9 mouse cellular contexts compared by ENCODE assay signal in genomic region chr1:126830031-126830927, GRCm38 (mm10). TPM values are rescaled to one million over a fixed set of nuclear protein-coding genes. Genes with fewer than 3 reads are reported as not detected.
A peak's percentile ranks its signal among the peaks of the same experiment; 100 is the strongest.
DNase-seq lines count a peak whose midpoint lies in the region; ATAC-seq and TF ChIP-seq lines count a peak whose summit lies in the region.
"Had no signal": no experiment of that assay in that cellular context is flagged by ENCODE, and none has a peak within 500 bp of the region (broad histone marks: within the 10 kb centered on the region; RNA-seq: fewer than 3 reads in every experiment).

Gene Nckap5, minus strand, starts transcription at chr1:126830799.

- intact Hi-C loops in heart, postnatal 14 days (cut with DNase I) = loop anchor here (5.0 kb wide), 2 partner anchors 93 to 97 kb away; no protein-coding TSS in a partner anchor

- DNase-seq in forebrain, postnatal 0 days = peak; percentile 89
- DNase-seq in heart, postnatal 14 days = peak; percentile 70 to 79
- peak; percentile 65 to 83 for DNase-seq in kidney, postnatal 36 days
- DNase-seq in liver, embryonic 13.5 days = peak; percentile 0
- peak; percentile 34 for DNase-seq in thymus, postnatal 25 days

- peaks cover 23% of the 10 kb centered on the region for H3K27me3 ChIP-seq in megakaryocyte, embryonic 14.5 days (replicated peaks)
- H3K27me3 ChIP-seq in forebrain, postnatal 0 days (ENCODE audit: insufficient read depth, low read length) = no peaks in the 10 kb centered on the region
- peaks cover 29% of the 10 kb centered on the region for H3K27me3 ChIP-seq in liver, embryonic 13.5 days
- H3K27me3 ChIP-seq in neural tube, embryonic 13.5 days = peaks cover 12% of the 10 kb centered on the region; the same call in 1 of the 2 replicates

- no peaks in the 10 kb centered on the region for H3K36me3 ChIP-seq in megakaryocyte, embryonic 14.5 days (replicated peaks; ENCODE audit: low read length)
- H3K36me3 ChIP-seq in forebrain, postnatal 0 days (ENCODE audit: insufficient read depth) = no peaks in the 10 kb centered on the region
- no peaks in the 10 kb centered on the region for H3K36me3 ChIP-seq in liver, embryonic 13.5 days
- no peaks in the 10 kb centered on the region for H3K36me3 ChIP-seq in neural tube, embryonic 13.5 days

- H3K9ac ChIP-seq in forebrain, postnatal 0 days = no peak within 1 kb of the TSS; the same call in 1 of the 2 replicates
- H3K9ac ChIP-seq in liver, embryonic 13.5 days = no peak within 1 kb of the TSS; the same call in 1 of the 2 replicates
- H3K9ac ChIP-seq in neural tube, embryonic 13.5 days = peak within 1 kb of the TSS; percentile 58; the same call in 1 of the 2 replicates

- WGBS in forebrain, postnatal 0 days = 1% methylated on average over 35 of the region's 35 CpGs
- 11% methylated on average over 35 of the region's 35 CpGs for WGBS in liver, embryonic 13.5 days (ENCODE audit: insufficient replicate concordance)
- under 1% methylated on average over 35 of the region's 35 CpGs for WGBS in neural tube, embryonic 13.5 days

- TF ChIP-seq CTCF in forebrain, postnatal 0 days (IDR thresholded peaks at IDR 0.05; ENCODE audit: low read depth) = no peak

- H3K4me1 ChIP-seq in megakaryocyte, embryonic 14.5 days = peaks cover 7% of the 10 kb centered on the region; the same call in 1 of the 2 replicates
- H3K4me1 ChIP-seq in forebrain, postnatal 0 days (ENCODE audit: insufficient read depth) = no peaks in the 10 kb centered on the region
- H3K4me1 ChIP-seq in liver, embryonic 13.5 days (replicated peaks) = no peaks in the 10 kb centered on the region
- H3K4me1 ChIP-seq in neural tube, embryonic 13.5 days (replicated peaks) = peaks cover 25% of the 10 kb centered on the region

- peak within 1 kb of the TSS; percentile 71 for H3K4me3 ChIP-seq in megakaryocyte, embryonic 14.5 days (replicated peaks)
- peak within 1 kb of the TSS; percentile 38 for H3K4me3 ChIP-seq in forebrain, postnatal 0 days (ENCODE audit: low read depth, low read length)
- peak within 1 kb of the TSS; percentile 30 for H3K4me3 ChIP-seq in liver, embryonic 13.5 days (replicated peaks)
- peak within 1 kb of the TSS; percentile 33 for H3K4me3 ChIP-seq in neural tube, embryonic 13.5 days

- peak within 1 kb of the TSS; percentile 59 for H3K27ac ChIP-seq in forebrain, postnatal 0 days (ENCODE audit: low read depth, low read length)
- no peak within 1 kb of the TSS for H3K27ac ChIP-seq in liver, embryonic 13.5 days
- H3K27ac ChIP-seq in neural tube, embryonic 13.5 days (replicated peaks) = peak within 1 kb of the TSS; percentile 76

- H3K4me2 ChIP-seq in forebrain, postnatal 0 days (ENCODE audit: low read depth) = peak within 1 kb of the TSS; percentile 81
- H3K4me2 ChIP-seq in liver, embryonic 13.5 days = peak within 1 kb of the TSS; percentile 48
- H3K4me2 ChIP-seq in neural tube, embryonic 13.5 days = peak within 1 kb of the TSS; percentile 60

- ATAC-seq in megakaryocyte, adult 5-6 weeks (ENCODE audit: poor library complexity, severe bottlenecking) = no peak
- peak; percentile 88 for ATAC-seq in forebrain, postnatal 0 days
- ATAC-seq in liver, embryonic 13.5 days (ENCODE audit: low read depth) = no peak
- peak; percentile 90 for ATAC-seq in neural tube, embryonic 13.5 days (ENCODE audit: low read depth)

- H3K9me3 ChIP-seq in megakaryocyte, embryonic 14.5 days = peaks cover 2% of the 10 kb centered on the region; the same call in 1 of the 2 replicates
- H3K9me3 ChIP-seq in forebrain, postnatal 0 days (ENCODE audit: low read length) = no peaks in the 10 kb centered on the region
- no peaks in the 10 kb centered on the region for H3K9me3 ChIP-seq in liver, embryonic 13.5 days (replicated peaks)
- H3K9me3 ChIP-seq in neural tube, embryonic 13.5 days = no peaks in the 10 kb centered on the region

RNA-seq across cellular contexts. Expression of gene Nckap5, which starts in this region (rescaled TPM):
- 0.49 TPM in 1 of 2 replicates, not detected in the other for polyA plus RNA-seq in megakaryocyte, embryonic 14.5 days (2012; ENCODE audit: insufficient read depth, low replicate concordance)
- total RNA-seq in megakaryocyte, adult 5-6 weeks (2015) = not detected in 2 replicates
- not detected in 2 replicates for total RNA-seq in megakaryocyte, adult 5-6 weeks (2017)
- total RNA-seq in forebrain, postnatal 0 days (2014; rRNA removed) = 9.3 and 11.4 TPM in 2 replicates
- 6.9 and 10.2 TPM in 2 replicates for polyA plus RNA-seq in forebrain, postnatal 0 days (2015; fragmentation: Nextera tagmentation; extraction: Ambion mirVana)
- 10 to 100 TPM in 1 of 2 experiments, 1 to 10 TPM in 1; 9.6 to 13.1 TPM for total RNA-seq in heart, postnatal 14 days (2021)
- polyA plus RNA-seq in liver, embryonic 13.5 days (2015; fragmentation: Nextera tagmentation; extraction: Ambion mirVana) = 0.72 and 0.74 TPM in 2 replicates
- 18.3 and 18.6 TPM in 2 replicates for polyA plus RNA-seq in neural tube, embryonic 13.5 days (2015; fragmentation: Nextera tagmentation; extraction: Ambion mirVana)
- polyA plus RNA-seq: C2C12 had no signal

Comparison
In these comparisons a context has a peak if more than half of its experiments do, and no peak if none do; other contexts are left out.
1. RNA of gene Nckap5 (total RNA-seq): 9.6 to 13.1 TPM in heart, postnatal 14 days and 9.3 to 11.4 TPM in forebrain, postnatal 0 days; not detected in megakaryocyte, adult 5-6 weeks; every median in the first group is over 10 times any median in the second.
2. Peak in DNase-seq, H3K4me3 ChIP-seq and H3K4me2 ChIP-seq in liver, embryonic 13.5 days; RNA of the gene not detected or under 1 TPM.
3. ATAC-seq: peak in forebrain, postnatal 0 days (single experiment) and neural tube, embryonic 13.5 days (single experiment); none in megakaryocyte, adult 5-6 weeks (single experiment) and liver, embryonic 13.5 days (single experiment).
4. DNase-seq: peak in every context shown above with its lines; median percentile 89 in forebrain, postnatal 0 days; 74 in heart, postnatal 14 days; 74 in kidney, postnatal 36 days; 34 in thymus, postnatal 25 days; 0 in liver, embryonic 13.5 days.
5. Peak in every context shown above with its lines, with median percentiles within 50 percentile points of each other: H3K4me3 ChIP-seq and H3K4me2 ChIP-seq.